Mouse (Mus musculus): ENCODE data around the gene Ccdc173.

- TF ChIP-seq POLR2A (IDR thresholded peaks at IDR 0.05; ENCODE audit: low read depth, low read length) (no peak), CTCF (IDR thresholded peaks at IDR 0.05; ENCODE audit: extremely low read depth, insufficient read length, insufficient replicate concordance, low read depth, low read length) (no peak)
Observed at GRCm38 (mm10) chr2:69716483-69716882, 72.9 kb downstream of the Ccdc173 start.

All from small intestine, adult 2 months (tissue).